Mouse (Mus musculus) forebrain, embryonic 10.5 days (tissue): Measurements from ENCODE around the gene Plekhh1. TPM values are rescaled to one million over a fixed set of nuclear protein-coding genes. Genes with fewer than 3 reads are reported as not detected.

Experiments
- DNase-seq: peaks from one replicate; pipeline ENCODE4 v3.0.0-alpha.2; 2017; ENCODE audit warnings: low spot score; ENCODE audit errors: extremely low spot score
- H3K27ac ChIP-seq: fragments of 300-500 bp; sonication (generic); 2 replicates; pipeline ENCODE4 v1.5.1; 2016; ENCODE audit warnings: mild to moderate bottlenecking
- H3K27me3 ChIP-seq: fragments of 300-500 bp; sonication (generic); 2 replicates; pipeline ENCODE4 v1.6.1; 2016; ENCODE audit warnings: mild to moderate bottlenecking; ENCODE audit not compliant: poor library complexity, severe bottlenecking
- H3K36me3 ChIP-seq: fragments of 300-500 bp; sonication (generic); replicated peaks from 2 replicates; pipeline ENCODE4 v1.6.1; 2016; ENCODE audit warnings: mild to moderate bottlenecking, moderate library complexity
- H3K4me1 ChIP-seq: fragments of 300-500 bp; sonication (generic); 2 replicates; pipeline ENCODE4 v1.6.1; 2016
- H3K4me3 ChIP-seq: fragments of 300-500 bp; sonication (generic); 2 replicates; pipeline ENCODE4 v1.5.1; 2016; ENCODE audit warnings: mild to moderate bottlenecking, moderate library complexity
- H3K9me3 ChIP-seq: fragments of 300-500 bp; sonication (generic); 2 replicates; pipeline ENCODE4 v1.6.1; 2016; ENCODE audit warnings: mild to moderate bottlenecking, moderate library complexity
- WGBS: fragments of 180-500 bp; shearing (Covaris S2); methylation state at CpG from one replicate; pipeline ENCODE4 v1.1.7; 2016; 5-methylcytosine and 5-hydroxymethylcytosine counted together
- polyA plus RNA-seq: library from polyadenylated mRNA; unstranded; fragments of >200 nt; fragmentation: Nextera tagmentation; extraction: Ambion mirVana; gene quantifications from 2 replicates; pipeline ENCODE4 v1.2.1, GENCODE M21; 2016

Gene Plekhh1
- polyA plus RNA-seq = 6.3 and 6.6 TPM in 2 replicates

- H3K9me3 ChIP-seq = no peaks in the 10 kb centered on the region
- H3K4me1 ChIP-seq = peaks cover 22% of the 10 kb centered on the region
- WGBS = under 1% methylated on average over 80 of the region's 80 CpGs
- H3K27me3 ChIP-seq = peaks cover 5% of the 10 kb centered on the region; the same call in 1 of the 2 replicates
- peak within 1 kb of the TSS; percentile 91 for H3K27ac ChIP-seq
- peak; percentile 68 for DNase-seq
- H3K4me3 ChIP-seq = peak within 1 kb of the TSS; percentile 84
- no peaks in the 10 kb centered on the region for H3K36me3 ChIP-seq
These were observed at the start of gene Plekhh1 for GRCm38 (mm10) chr12:79028911-79029861. Gene Plekhh1 (plus strand): TSS chr12:79029163.

GRCm38 (mm10) chr12:78980683-78981091, 48.3 kb upstream of the Plekhh1 start:
- WGBS = 80% methylated on average over 5 of the region's 5 CpGs
- Histone ChIP-seq H3K27me3 (no peaks in the 10 kb centered on the region), H3K27ac (no peak overlapping the region), H3K9me3 (no peaks in the 10 kb centered on the region), H3K4me3 (no peak overlapping the region), H3K36me3 (no peaks in the 10 kb centered on the region), H3K4me1 (no peaks in the 10 kb centered on the region)
- DNase-seq = no peak

GRCm38 (mm10) chr12:78981131-78981530, 47.8 kb upstream of the Plekhh1 start:
- Histone ChIP-seq H3K36me3 (no peaks in the 10 kb centered on the region), H3K9me3 (no peaks in the 10 kb centered on the region), H3K4me1 (no peaks in the 10 kb centered on the region), H3K4me3 (no peak overlapping the region), H3K27me3 (no peaks in the 10 kb centered on the region), H3K27ac (no peak overlapping the region)
- WGBS = 81% methylated on average over 2 of the region's 2 CpGs
- DNase-seq = no peak

- 76% methylated on average over 9 of the region's 9 CpGs for WGBS
- H3K36me3 ChIP-seq = no peaks in the 10 kb centered on the region
- no peaks in the 10 kb centered on the region for H3K4me1 ChIP-seq
- DNase-seq = no peak
- H3K27ac ChIP-seq = no peak overlapping the region
- no peaks in the 10 kb centered on the region for H3K27me3 ChIP-seq
- no peak overlapping the region for H3K4me3 ChIP-seq
- H3K9me3 ChIP-seq = no peaks in the 10 kb centered on the region
These were observed 46.8 kb upstream of the Plekhh1 start for GRCm38 (mm10) chr12:78981938-78982825.

- Histone ChIP-seq H3K27ac (no peak overlapping the region), H3K27me3 (no peaks in the 10 kb centered on the region), H3K4me3 (no peak overlapping the region), H3K9me3 (no peaks in the 10 kb centered on the region), H3K4me1 (peaks cover 8% of the 10 kb centered on the region; the same call in 1 of the 2 replicates), H3K36me3 (no peaks in the 10 kb centered on the region)
- no peak for DNase-seq
- 92% methylated on average over 8 of the region's 9 CpGs for WGBS
These were observed 45.5 kb upstream of the Plekhh1 start for GRCm38 (mm10) chr12:78983296-78984034.

GRCm38 (mm10) chr12:78984035-78984432, 44.9 kb upstream of the Plekhh1 start:
- Histone ChIP-seq H3K4me1 (peaks cover 8% of the 10 kb centered on the region; the same call in 1 of the 2 replicates), H3K4me3 (no peak overlapping the region), H3K27ac (no peak overlapping the region), H3K9me3 (no peaks in the 10 kb centered on the region), H3K36me3 (no peaks in the 10 kb centered on the region), H3K27me3 (no peaks in the 10 kb centered on the region)
- DNase-seq = no peak
- WGBS = 77% methylated on average over 3 of the region's 3 CpGs

GRCm38 (mm10) chr12:78987581-78988081, 41.3 kb upstream of the Plekhh1 start:
- no peaks in the 10 kb centered on the region for H3K9me3 ChIP-seq
- WGBS = 55% methylated on average over 9 of the region's 9 CpGs
- no peak overlapping the region for H3K4me3 ChIP-seq
- peaks cover 8% of the 10 kb centered on the region; the same call in 1 of the 2 replicates for H3K4me1 ChIP-seq
- DNase-seq = no peak
- no peaks in the 10 kb centered on the region for H3K27me3 ChIP-seq
- no peak overlapping the region for H3K27ac ChIP-seq
- no peaks in the 10 kb centered on the region for H3K36me3 ChIP-seq

- no peak for DNase-seq
- no peak overlapping the region for H3K4me3 ChIP-seq
- no peaks in the 10 kb centered on the region for H3K4me1 ChIP-seq
- WGBS = 75% methylated on average over 4 of the region's 4 CpGs
- H3K27ac ChIP-seq = no peak overlapping the region
- no peaks in the 10 kb centered on the region for H3K36me3 ChIP-seq
- no peaks in the 10 kb centered on the region for H3K27me3 ChIP-seq
- H3K9me3 ChIP-seq = no peaks in the 10 kb centered on the region
These were observed 32.7 kb upstream of the Plekhh1 start for GRCm38 (mm10) chr12:78996271-78996670.

GRCm38 (mm10) chr12:78996711-78997110, 32.3 kb upstream of the Plekhh1 start:
- Histone ChIP-seq H3K36me3 (no peaks in the 10 kb centered on the region), H3K27ac (no peak overlapping the region), H3K27me3 (no peaks in the 10 kb centered on the region), H3K9me3 (no peaks in the 10 kb centered on the region), H3K4me3 (no peak overlapping the region), H3K4me1 (no peaks in the 10 kb centered on the region)
- WGBS = 16% methylated on average over 7 of the region's 7 CpGs
- no peak for DNase-seq

- no peak for DNase-seq
- WGBS = 92% methylated on average over 5 of the region's 5 CpGs
These were observed 26.6 kb upstream of the Plekhh1 start for GRCm38 (mm10) chr12:79002406-79002805.

GRCm38 (mm10) chr12:79002978-79003377, 26.0 kb upstream of the Plekhh1 start:
- Histone ChIP-seq H3K4me1 (peaks cover 12% of the 10 kb centered on the region), H3K4me3 (no peak overlapping the region), H3K27me3 (peaks cover 33% of the 10 kb centered on the region), H3K9me3 (no peaks in the 10 kb centered on the region), H3K27ac (no peak overlapping the region), H3K36me3 (no peaks in the 10 kb centered on the region)
- 88% methylated on average over 3 of the region's 3 CpGs for WGBS
- no peak for DNase-seq

More at GRCm38 (mm10) chr12:79002406-79002805, 26.6 kb upstream of the Plekhh1 start:
- Histone ChIP-seq H3K27me3 (peaks cover 28% of the 10 kb centered on the region), H3K4me1 (peaks cover 10% of the 10 kb centered on the region), H3K9me3 (no peaks in the 10 kb centered on the region), H3K4me3 (no peak overlapping the region), H3K27ac (no peak overlapping the region), H3K36me3 (no peaks in the 10 kb centered on the region)

- Histone ChIP-seq H3K4me1 (peaks cover 13% of the 10 kb centered on the region), H3K27me3 (peaks cover 38% of the 10 kb centered on the region), H3K36me3 (no peaks in the 10 kb centered on the region), H3K27ac (no peak overlapping the region), H3K4me3 (no peak overlapping the region), H3K9me3 (no peaks in the 10 kb centered on the region)
- WGBS = 89% methylated on average over 5 of the region's 5 CpGs
- no peak for DNase-seq
These were observed 23.5 kb upstream of the Plekhh1 start for GRCm38 (mm10) chr12:79005456-79005855.
